Mouse (Mus musculus) forebrain, embryonic 12.5 days (tissue): Measurements from ENCODE around the gene Tspan3. TPM values are rescaled to one million over a fixed set of nuclear protein-coding genes. Genes with fewer than 3 reads are reported as not detected.

Experiments
- ATAC-seq: fragments of 200-750 bp; cut with Nextera tagmentation; 2 replicates; pipeline ENCODE4 v1.8.0; 2017; ENCODE audit warnings: moderate TSS enrichment; ENCODE audit not compliant: low FRiP score
- H3K27ac ChIP-seq: fragments of 300-500 bp; sonication (generic); 2 replicates; pipeline ENCODE4 v1.5.1; 2016; ENCODE audit warnings: mild to moderate bottlenecking
- H3K27me3 ChIP-seq: fragments of 300-500 bp; sonication (generic); 2 replicates; pipeline ENCODE4 v1.6.1; 2016; ENCODE audit warnings: mild to moderate bottlenecking
- H3K36me3 ChIP-seq: fragments of 300-500 bp; sonication (generic); replicated peaks from 2 replicates; pipeline ENCODE4 v1.6.1; 2016; ENCODE audit warnings: mild to moderate bottlenecking
- H3K4me1 ChIP-seq: fragments of 300-500 bp; sonication (generic); 2 replicates; pipeline ENCODE4 v1.6.1; 2016
- H3K4me2 ChIP-seq: fragments of 300-500 bp; sonication (generic); 2 replicates; pipeline ENCODE4 v1.6.1; 2016; ENCODE audit warnings: mild to moderate bottlenecking, moderate library complexity
- H3K4me3 ChIP-seq: fragments of 300-500 bp; sonication (generic); replicated peaks from 2 replicates; pipeline ENCODE4 v1.5.1; 2016; ENCODE audit warnings: mild to moderate bottlenecking
- H3K9ac ChIP-seq: fragments of 300-500 bp; sonication (generic); 2 replicates; pipeline ENCODE4 v1.6.1; 2016; ENCODE audit warnings: mild to moderate bottlenecking
- H3K9me3 ChIP-seq: fragments of 300-500 bp; sonication (generic); 2 replicates; pipeline ENCODE4 v1.6.1; 2016
- WGBS: fragments of 180-500 bp; shearing (Covaris S2); methylation state at CpG from one replicate; pipeline ENCODE4 v1.1.7; 2016; 5-methylcytosine and 5-hydroxymethylcytosine counted together
- polyA plus RNA-seq: library from polyadenylated mRNA; unstranded; fragments of >200 nt; fragmentation: Nextera tagmentation; extraction: Ambion mirVana; gene quantifications from 2 replicates; pipeline ENCODE4 v1.2.1, GENCODE M21; 2016

Gene Tspan3
- polyA plus RNA-seq, 1 experiment from 2014 or later, result 483 TPM

- peaks cover 12% of the 10 kb centered on the region for H3K36me3 ChIP-seq
- H3K27ac ChIP-seq, result 0 out of 2 replicates have a peak overlapping the region, but pooled peaks have one; percentile 36
- H3K27me3 ChIP-seq, result no peaks in the 10 kb centered on the region
- ATAC-seq, result no peak
- H3K9me3 ChIP-seq, result no peaks in the 10 kb centered on the region
- H3K4me2 ChIP-seq, result no peak overlapping the region
- 56% methylated on average over 7 of the region's 7 CpGs for WGBS
- H3K4me3 ChIP-seq, result no peak overlapping the region
- no peak overlapping the region for H3K9ac ChIP-seq
- peaks cover 13% of the 10 kb centered on the region for H3K4me1 ChIP-seq
These were observed 13.4 kb downstream of the Tspan3 start for GRCm38 (mm10) chr9:56151745-56152481.

- no peak for ATAC-seq
- peaks cover 61% of the 10 kb centered on the region for H3K36me3 ChIP-seq
- H3K9ac ChIP-seq, result no peak overlapping the region
- no peak overlapping the region for H3K27ac ChIP-seq
- no peak overlapping the region for H3K4me3 ChIP-seq
- no peaks in the 10 kb centered on the region for H3K4me1 ChIP-seq
- no peaks in the 10 kb centered on the region for H3K27me3 ChIP-seq
- WGBS, result 94% methylated on average over 16 of the region's 16 CpGs
- no peaks in the 10 kb centered on the region for H3K9me3 ChIP-seq
- no peak overlapping the region for H3K4me2 ChIP-seq
These were observed 18.9 kb downstream of the Tspan3 start for GRCm38 (mm10) chr9:56146326-56146923.

GRCm38 (mm10) chr9:56144366-56145003, 20.8 kb downstream of the Tspan3 start:
- H3K4me2 ChIP-seq, result no peak overlapping the region

GRCm38 (mm10) chr9:56141776-56142175, 23.5 kb downstream of the Tspan3 start:
- Histone ChIP-seq H3K9ac (no peak overlapping the region), H3K27me3 (no peaks in the 10 kb centered on the region), H3K4me2 (no peak overlapping the region), H3K9me3 (no peaks in the 10 kb centered on the region), H3K27ac (no peak overlapping the region), H3K36me3 (peaks cover 77% of the 10 kb centered on the region), H3K4me3 (no peak overlapping the region), H3K4me1 (no peaks in the 10 kb centered on the region)
- ATAC-seq, result no peak
- 85% methylated on average over 9 of the region's 9 CpGs for WGBS

More at GRCm38 (mm10) chr9:56144366-56145003, 20.8 kb downstream of the Tspan3 start:
- no peak for ATAC-seq
- H3K36me3 ChIP-seq, result peaks cover 70% of the 10 kb centered on the region
- no peaks in the 10 kb centered on the region for H3K4me1 ChIP-seq
- WGBS, result 93% methylated on average over 7 of the region's 7 CpGs
- H3K4me3 ChIP-seq, result no peak overlapping the region
- H3K27me3 ChIP-seq, result no peaks in the 10 kb centered on the region
- H3K27ac ChIP-seq, result no peak overlapping the region
- no peak overlapping the region for H3K9ac ChIP-seq
- H3K9me3 ChIP-seq, result no peaks in the 10 kb centered on the region

GRCm38 (mm10) chr9:56135590-56136197, 29.6 kb downstream of the Tspan3 start:
- H3K9me3 ChIP-seq, result no peaks in the 10 kb centered on the region
- H3K4me2 ChIP-seq, result no peak overlapping the region
- no peaks in the 10 kb centered on the region for H3K4me1 ChIP-seq
- ATAC-seq, result no peak
- H3K36me3 ChIP-seq, result peaks cover 81% of the 10 kb centered on the region
- no peaks in the 10 kb centered on the region for H3K27me3 ChIP-seq
- no peak overlapping the region for H3K27ac ChIP-seq
- no peak overlapping the region for H3K9ac ChIP-seq
- H3K4me3 ChIP-seq, result no peak overlapping the region
- WGBS, result 89% methylated on average over 4 of the region's 4 CpGs

- Histone ChIP-seq H3K4me1 (no peaks in the 10 kb centered on the region), H3K4me2 (no peak overlapping the region), H3K4me3 (no peak overlapping the region), H3K9ac (no peak overlapping the region), H3K36me3 (peaks cover 86% of the 10 kb centered on the region), H3K27me3 (no peaks in the 10 kb centered on the region), H3K27ac (no peak overlapping the region), H3K9me3 (no peaks in the 10 kb centered on the region)
- WGBS, result 92% methylated on average over 4 of the region's 4 CpGs
- no peak for ATAC-seq
These were observed 30.7 kb downstream of the Tspan3 start for GRCm38 (mm10) chr9:56134614-56135013.

GRCm38 (mm10) chr9:56133970-56134369, 31.3 kb downstream of the Tspan3 start:
- WGBS, result 83% methylated on average over 5 of the region's 5 CpGs
- ATAC-seq, result no peak

GRCm38 (mm10) chr9:56131813-56132525, 33.3 kb downstream of the Tspan3 start:
- no peak overlapping the region for H3K27ac ChIP-seq
- H3K9ac ChIP-seq, result no peak overlapping the region
- H3K4me2 ChIP-seq, result no peak overlapping the region
- 84% methylated on average over 10 of the region's 10 CpGs for WGBS
- no peaks in the 10 kb centered on the region for H3K27me3 ChIP-seq
- no peaks in the 10 kb centered on the region for H3K4me1 ChIP-seq
- no peak overlapping the region for H3K4me3 ChIP-seq
- ATAC-seq, result no peak
- peaks cover 98% of the 10 kb centered on the region for H3K36me3 ChIP-seq
- no peaks in the 10 kb centered on the region for H3K9me3 ChIP-seq

More at GRCm38 (mm10) chr9:56133970-56134369, 31.3 kb downstream of the Tspan3 start:
- no peaks in the 10 kb centered on the region for H3K4me1 ChIP-seq
- H3K36me3 ChIP-seq, result peaks cover 89% of the 10 kb centered on the region
- H3K9ac ChIP-seq, result no peak overlapping the region
- no peaks in the 10 kb centered on the region for H3K27me3 ChIP-seq
- H3K4me3 ChIP-seq, result no peak overlapping the region
- H3K9me3 ChIP-seq, result no peaks in the 10 kb centered on the region
- H3K4me2 ChIP-seq, result no peak overlapping the region
- no peak overlapping the region for H3K27ac ChIP-seq

- peaks cover 88% of the 10 kb centered on the region for H3K36me3 ChIP-seq
- 79% methylated on average over 4 of the region's 4 CpGs for WGBS
These were observed 34.7 kb downstream of the Tspan3 start for GRCm38 (mm10) chr9:56130536-56130935.

GRCm38 (mm10) chr9:56129951-56130350, 35.3 kb downstream of the Tspan3 start:
- no peaks in the 10 kb centered on the region for H3K9me3 ChIP-seq
- peaks cover 4% of the 10 kb centered on the region; the same call in 1 of the 2 replicates for H3K4me1 ChIP-seq
- H3K27ac ChIP-seq, result no peak overlapping the region
- WGBS, result 90% methylated on average over 3 of the region's 3 CpGs
- H3K36me3 ChIP-seq, result peaks cover 82% of the 10 kb centered on the region
- H3K4me3 ChIP-seq, result no peak overlapping the region
- no peak overlapping the region for H3K4me2 ChIP-seq
- no peaks in the 10 kb centered on the region for H3K27me3 ChIP-seq
- no peak overlapping the region for H3K9ac ChIP-seq
- ATAC-seq, result no peak

More at GRCm38 (mm10) chr9:56130536-56130935, 34.7 kb downstream of the Tspan3 start:
- Histone ChIP-seq H3K27me3 (no peaks in the 10 kb centered on the region), H3K9me3 (no peaks in the 10 kb centered on the region), H3K4me3 (no peak overlapping the region), H3K9ac (no peak overlapping the region), H3K4me1 (no peaks in the 10 kb centered on the region), H3K4me2 (no peak overlapping the region), H3K27ac (no peak overlapping the region)
- no peak for ATAC-seq

- Histone ChIP-seq H3K36me3 (peaks cover 66% of the 10 kb centered on the region), H3K4me3 (no peak overlapping the region), H3K4me1 (peaks cover 10% of the 10 kb centered on the region), H3K27ac (no peak overlapping the region), H3K9ac (no peak overlapping the region), H3K4me2 (no peak overlapping the region), H3K27me3 (no peaks in the 10 kb centered on the region), H3K9me3 (no peaks in the 10 kb centered on the region)
- ATAC-seq, result no peak
- WGBS, result 93% methylated on average over 9 of the region's 9 CpGs
These were observed 36.9 kb downstream of the Tspan3 start for GRCm38 (mm10) chr9:56128331-56128730.
